Mouse (Mus musculus): ENCODE measurements around the gene Gse1. TPM values are rescaled to one million over a fixed set of nuclear protein-coding genes. Genes with fewer than 3 reads are reported as not detected.

Gene Gse1
- polyA plus RNA-seq, 1 experiment from 2014 or later: 22.6 TPM

DNA sequence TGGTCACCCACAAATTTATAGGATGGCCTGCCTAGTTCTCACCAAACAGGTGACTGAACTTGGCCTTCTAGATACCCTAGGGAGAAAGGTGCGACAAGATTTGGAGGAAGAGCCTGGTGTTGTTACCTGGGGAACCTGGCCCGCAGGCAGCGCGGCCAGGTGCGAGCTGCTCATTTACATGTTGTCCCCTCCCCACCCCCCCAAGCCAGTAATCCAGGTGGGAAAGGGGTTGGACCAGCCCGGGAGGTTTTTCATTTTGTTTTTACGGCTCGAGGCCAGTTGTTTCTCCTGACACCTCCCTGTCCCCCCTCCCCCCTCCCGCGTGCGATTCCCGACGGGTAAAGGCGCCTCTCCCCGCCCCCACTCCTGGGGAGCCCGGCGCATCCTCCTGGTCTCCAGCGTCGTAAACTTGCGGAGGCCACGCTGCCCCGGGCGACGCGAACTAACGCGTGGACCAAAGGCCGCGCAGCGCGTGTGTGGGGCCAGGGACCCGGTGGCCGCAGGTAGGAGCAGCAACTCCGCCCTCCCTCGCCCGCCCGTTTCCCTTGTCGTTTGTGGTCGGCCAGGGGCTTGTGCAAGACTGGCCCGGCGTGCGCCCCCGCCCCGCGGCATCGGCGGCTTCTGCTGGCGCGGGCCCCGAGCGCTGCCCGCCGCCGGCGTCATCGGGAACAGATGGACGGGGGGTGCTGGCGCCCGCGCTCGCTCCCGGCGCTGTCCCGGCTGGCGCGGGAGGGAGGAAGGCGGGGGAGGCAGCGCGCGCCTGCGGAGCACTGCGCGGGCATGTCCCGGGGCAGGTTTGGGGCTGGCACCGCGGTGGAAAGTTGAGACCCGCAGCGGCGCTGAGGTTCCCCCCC is 307.4 kb downstream of the Gse1 start:
- DNase-seq (ENCODE audit: low spot score) (peak; percentile 82), ATAC-seq (peak; percentile 7)
- H3K4me2 ChIP-seq (ENCODE audit: low read length): peak overlapping the region; percentile 98
- H3K4me1 ChIP-seq (ENCODE audit: control insufficient read depth, insufficient read depth, low read length): peaks cover 79% of the 10 kb centered on the region
- under 1% methylated on average over 74 of the region's 79 CpGs for WGBS
- peak overlapping the region; percentile 98 for H3K27ac ChIP-seq (ENCODE audit: low read depth, low read length)
- no peaks in the 10 kb centered on the region for H3K36me3 ChIP-seq (ENCODE audit: control insufficient read depth, insufficient read depth, low read length)
- H3K27me3 ChIP-seq (replicated peaks; ENCODE audit: control insufficient read depth, insufficient read depth, low read length): no peaks in the 10 kb centered on the region
- H3K9ac ChIP-seq (ENCODE audit: low read length): peak overlapping the region; percentile 82
- H3K4me3 ChIP-seq (ENCODE audit: low read depth, low read length): peak overlapping the region; percentile 63
- H3K9me3 ChIP-seq (replicated peaks; ENCODE audit: control insufficient read depth, low read length): no peaks in the 10 kb centered on the region

DNA sequence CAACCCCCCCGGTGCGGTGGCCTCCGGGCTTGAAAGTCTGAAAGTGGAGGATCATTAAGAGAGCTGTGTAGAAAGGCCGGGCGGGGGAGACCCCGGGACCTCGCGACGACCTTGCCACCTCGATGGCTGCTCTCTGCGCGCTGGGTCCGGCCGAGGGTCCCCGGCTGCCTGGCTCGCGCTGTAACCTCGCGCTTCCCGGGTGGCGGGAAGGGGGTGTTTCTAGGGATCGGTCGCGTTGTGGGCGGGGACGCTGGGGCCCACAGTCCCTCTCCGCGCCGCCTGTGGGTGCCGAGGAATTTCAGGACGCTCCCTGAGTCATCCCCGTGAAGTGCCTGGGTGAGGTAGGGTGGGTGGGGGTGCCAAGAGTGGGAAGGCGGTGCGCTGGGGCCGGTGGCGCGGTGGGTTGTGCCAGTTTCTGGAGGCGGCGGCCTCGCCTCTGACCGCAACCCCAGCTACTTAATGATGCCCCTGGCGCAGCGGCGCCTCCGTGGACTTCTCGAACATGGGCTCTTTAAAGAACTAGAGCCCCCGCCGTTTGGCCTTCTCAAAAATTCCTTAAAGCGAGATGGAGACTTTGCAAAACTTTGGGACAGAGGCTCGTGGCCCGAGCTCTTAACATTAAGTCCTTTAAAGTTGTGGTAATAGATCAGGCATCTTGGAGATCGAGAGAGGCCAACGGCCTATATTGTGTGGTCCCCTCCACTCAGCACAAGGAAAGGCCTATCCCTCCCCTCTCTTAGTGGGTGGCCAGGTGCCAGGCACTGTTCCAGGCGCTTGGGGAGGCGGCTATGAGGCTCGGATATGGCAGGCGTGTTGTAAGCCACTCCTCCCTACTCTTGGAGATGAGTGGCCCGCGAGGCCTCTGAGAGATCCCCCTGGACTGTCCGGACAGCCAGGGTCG is 308.3 kb downstream of the Gse1 start:
- DNase-seq (ENCODE audit: low spot score) (peak; percentile 78), ATAC-seq (peak; percentile 22)
- Histone ChIP-seq H3K4me3 (ENCODE audit: low read depth, low read length) (peak overlapping the region; percentile 63), H3K27ac (ENCODE audit: low read depth, low read length) (peak overlapping the region; percentile 98), H3K4me1 (ENCODE audit: control insufficient read depth, insufficient read depth, low read length) (peaks cover 74% of the 10 kb centered on the region), H3K27me3 (replicated peaks; ENCODE audit: control insufficient read depth, insufficient read depth, low read length) (no peaks in the 10 kb centered on the region), H3K9ac (ENCODE audit: low read length) (peak overlapping the region; percentile 82), H3K9me3 (replicated peaks; ENCODE audit: control insufficient read depth, low read length) (no peaks in the 10 kb centered on the region), H3K36me3 (ENCODE audit: control insufficient read depth, insufficient read depth, low read length) (no peaks in the 10 kb centered on the region), H3K4me2 (ENCODE audit: low read length) (peak overlapping the region; percentile 98)
- WGBS: under 1% methylated on average over 59 of the region's 61 CpGs

DNA sequence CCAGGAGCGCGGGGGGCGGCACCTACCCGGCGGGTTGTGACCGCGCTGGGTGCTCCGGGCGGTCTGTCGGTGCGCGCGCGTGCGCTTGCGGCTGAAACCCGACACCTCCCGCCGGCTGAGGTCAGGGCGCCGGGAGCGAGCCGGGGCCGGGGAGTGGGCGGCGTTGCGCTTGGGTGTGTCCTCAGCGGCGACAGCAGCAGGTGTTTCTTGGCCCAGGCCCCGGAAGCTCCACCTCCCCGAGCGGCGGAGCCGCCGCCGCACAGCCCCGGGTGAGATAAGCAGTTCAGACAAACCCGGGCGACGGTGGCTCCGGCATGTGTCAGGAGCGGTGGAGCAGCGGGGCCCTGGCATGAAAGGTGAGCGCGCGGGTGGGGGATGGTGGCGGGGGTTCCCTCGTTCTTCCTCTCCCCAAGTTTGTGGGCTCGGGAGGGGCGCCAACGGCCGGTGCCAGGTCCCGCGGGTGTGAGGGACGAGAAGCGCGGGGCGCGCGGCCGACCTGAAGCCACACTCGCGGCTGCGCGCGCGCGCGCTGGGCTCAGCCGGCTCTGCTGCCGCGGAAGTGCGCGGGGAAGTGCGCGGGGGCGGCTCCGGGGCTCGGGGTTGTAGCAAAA is 309.1 kb downstream of the Gse1 start:
- H3K4me2 ChIP-seq (ENCODE audit: low read length): peak overlapping the region; percentile 98
- no peaks in the 10 kb centered on the region for H3K36me3 ChIP-seq (ENCODE audit: control insufficient read depth, insufficient read depth, low read length)
- H3K9me3 ChIP-seq (replicated peaks; ENCODE audit: control insufficient read depth, low read length): no peaks in the 10 kb centered on the region
- H3K27ac ChIP-seq (ENCODE audit: low read depth, low read length): peak overlapping the region; percentile 98
- no peaks in the 10 kb centered on the region for H3K27me3 ChIP-seq (replicated peaks; ENCODE audit: control insufficient read depth, insufficient read depth, low read length)
- peak overlapping the region; percentile 63 for H3K4me3 ChIP-seq (ENCODE audit: low read depth, low read length)
- ATAC-seq (peak; percentile 24), DNase-seq (ENCODE audit: low spot score) (peak; percentile 83)
- H3K4me1 ChIP-seq (ENCODE audit: control insufficient read depth, insufficient read depth, low read length): peaks cover 70% of the 10 kb centered on the region
- WGBS: 0% methylated on average over 60 of the region's 79 CpGs
- peak overlapping the region; percentile 82 for H3K9ac ChIP-seq (ENCODE audit: low read length)

DNA sequence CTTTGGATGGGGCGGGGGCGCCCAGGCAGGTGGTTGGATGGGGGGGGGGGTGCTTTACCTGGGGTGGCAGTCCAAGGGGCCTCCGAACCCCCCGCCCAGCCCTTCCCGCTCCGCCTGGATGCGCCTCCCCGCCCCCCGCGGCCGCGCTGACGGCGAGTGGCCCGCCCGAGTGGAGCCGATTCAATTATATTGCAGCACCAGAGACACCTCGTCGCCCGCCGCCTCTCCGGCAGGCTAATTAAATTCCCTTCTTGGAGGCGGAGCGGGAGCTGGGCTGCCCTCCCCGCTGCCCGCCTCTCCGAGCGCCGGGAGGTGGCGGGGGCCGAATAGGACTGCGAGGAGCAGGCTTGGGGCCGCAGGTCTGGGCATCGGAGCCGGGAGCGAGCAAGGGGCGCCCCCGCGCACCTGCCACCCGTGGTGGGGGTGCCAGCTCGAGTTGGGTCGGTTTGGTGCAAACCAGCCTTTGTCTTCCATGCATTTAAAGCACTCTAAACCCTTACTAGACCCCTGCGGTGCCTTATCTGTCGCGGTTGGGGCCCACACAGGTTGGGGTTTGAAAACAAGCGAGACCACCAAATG is 309.7 kb downstream of the Gse1 start:
- no peaks in the 10 kb centered on the region for H3K9me3 ChIP-seq (replicated peaks; ENCODE audit: control insufficient read depth, low read length)
- H3K36me3 ChIP-seq (ENCODE audit: control insufficient read depth, insufficient read depth, low read length): no peaks in the 10 kb centered on the region
- H3K4me3 ChIP-seq (ENCODE audit: low read depth, low read length): peak overlapping the region; percentile 63
- peak overlapping the region; percentile 82 for H3K9ac ChIP-seq (ENCODE audit: low read length)
- peak overlapping the region; percentile 98 for H3K4me2 ChIP-seq (ENCODE audit: low read length)
- under 1% methylated on average over 44 of the region's 46 CpGs for WGBS
- H3K27ac ChIP-seq (ENCODE audit: low read depth, low read length): peak overlapping the region; percentile 98
- DNase-seq (ENCODE audit: low spot score) (peak; percentile 92), ATAC-seq (peak; percentile 40)
- H3K4me1 ChIP-seq (ENCODE audit: control insufficient read depth, insufficient read depth, low read length): peaks cover 68% of the 10 kb centered on the region
- H3K27me3 ChIP-seq (replicated peaks; ENCODE audit: control insufficient read depth, insufficient read depth, low read length): no peaks in the 10 kb centered on the region

DNA sequence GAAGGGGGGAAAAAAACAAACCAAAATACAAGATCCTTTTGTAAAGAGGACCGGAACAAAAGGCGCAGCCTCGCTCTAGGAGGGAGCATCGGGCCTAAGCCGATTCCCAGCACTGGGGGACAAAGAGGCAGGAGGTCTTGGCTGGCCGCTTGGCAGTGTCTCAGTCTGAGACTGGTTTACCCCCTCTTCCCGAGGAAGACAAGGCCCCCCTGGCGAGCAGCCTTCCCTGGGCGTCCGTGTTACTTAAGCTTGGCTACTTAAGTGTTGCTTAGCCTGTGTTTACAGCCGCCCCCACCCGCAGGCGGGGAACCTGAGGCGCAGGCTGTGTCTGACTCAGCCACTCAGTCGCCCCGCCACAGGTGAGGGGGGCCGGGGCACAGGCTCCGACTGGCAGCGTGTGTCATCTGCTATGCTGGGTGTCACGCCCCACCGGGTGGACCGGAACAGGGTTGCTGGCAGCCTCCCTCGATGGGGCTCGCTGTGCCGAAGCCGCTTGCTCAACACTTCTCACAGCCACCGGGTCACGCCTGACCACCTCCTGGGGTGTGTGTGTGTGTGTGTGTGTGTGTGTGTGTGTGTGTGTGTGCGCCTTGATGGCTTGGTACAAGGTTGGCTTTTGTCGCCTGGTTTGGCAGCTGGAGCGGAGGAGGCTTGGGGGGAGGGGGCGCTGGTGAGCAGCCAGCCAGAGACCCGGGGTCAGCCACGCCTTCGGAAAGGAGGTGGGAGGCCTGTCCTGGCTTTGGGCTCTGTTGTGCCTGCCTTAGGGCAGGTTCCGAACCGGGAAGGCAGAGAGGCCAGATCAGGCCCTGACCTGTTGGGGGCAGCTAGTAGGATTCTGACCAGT is 310.4 kb downstream of the Gse1 start:
- Histone ChIP-seq H3K9ac (ENCODE audit: low read length) (peak overlapping the region; percentile 82), H3K9me3 (replicated peaks; ENCODE audit: control insufficient read depth, low read length) (no peaks in the 10 kb centered on the region), H3K27me3 (replicated peaks; ENCODE audit: control insufficient read depth, insufficient read depth, low read length) (no peaks in the 10 kb centered on the region), H3K4me3 (ENCODE audit: low read depth, low read length) (peak overlapping the region; percentile 63), H3K27ac (ENCODE audit: low read depth, low read length) (peak overlapping the region; percentile 98), H3K36me3 (ENCODE audit: control insufficient read depth, insufficient read depth, low read length) (no peaks in the 10 kb centered on the region), H3K4me1 (ENCODE audit: control insufficient read depth, insufficient read depth, low read length) (peaks cover 67% of the 10 kb centered on the region), H3K4me2 (ENCODE audit: low read length) (peak overlapping the region; percentile 98)
- ATAC-seq (peak; percentile 25; the same call in 1 of the 2 replicates), DNase-seq (ENCODE audit: low spot score) (peak; percentile 82)
- WGBS: 1% methylated on average over 37 of the region's 37 CpGs

DNA sequence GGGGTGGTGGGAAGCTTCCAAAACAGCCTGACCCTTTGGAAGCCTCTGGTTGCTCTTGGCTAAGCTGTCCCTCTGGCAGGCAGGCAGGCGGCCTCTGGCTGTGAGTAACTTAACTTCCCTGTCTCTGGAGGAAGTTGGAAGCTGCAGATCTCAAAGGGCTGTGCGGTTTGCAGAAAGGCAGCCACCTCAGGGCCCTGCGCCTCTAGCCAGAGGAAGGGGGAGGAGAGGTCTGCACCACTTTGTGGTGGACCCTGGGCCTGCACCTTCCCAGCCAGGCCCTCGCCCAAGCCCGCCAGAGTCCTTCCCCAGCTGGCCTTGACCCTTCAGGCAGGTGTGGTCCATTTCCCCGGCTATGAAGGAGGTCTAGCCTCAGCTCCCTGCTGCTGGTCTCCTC is 311.1 kb downstream of the Gse1 start:
- no peaks in the 10 kb centered on the region for H3K9me3 ChIP-seq (replicated peaks; ENCODE audit: control insufficient read depth, low read length)
- H3K4me2 ChIP-seq (ENCODE audit: low read length): peak overlapping the region; percentile 98
- 45% methylated on average over 5 of the region's 6 CpGs for WGBS
- H3K9ac ChIP-seq (ENCODE audit: low read length): peak overlapping the region; percentile 82
- ATAC-seq (no peak), DNase-seq (ENCODE audit: low spot score) (no peak)
- peak overlapping the region; percentile 63; the same call in 1 of the 2 replicates for H3K4me3 ChIP-seq (ENCODE audit: low read depth, low read length)
- no peaks in the 10 kb centered on the region for H3K36me3 ChIP-seq (ENCODE audit: control insufficient read depth, insufficient read depth, low read length)
- H3K27ac ChIP-seq (ENCODE audit: low read depth, low read length): peak overlapping the region; percentile 98
- H3K27me3 ChIP-seq (replicated peaks; ENCODE audit: control insufficient read depth, insufficient read depth, low read length): no peaks in the 10 kb centered on the region
- H3K4me1 ChIP-seq (ENCODE audit: control insufficient read depth, insufficient read depth, low read length): peaks cover 62% of the 10 kb centered on the region

DNA sequence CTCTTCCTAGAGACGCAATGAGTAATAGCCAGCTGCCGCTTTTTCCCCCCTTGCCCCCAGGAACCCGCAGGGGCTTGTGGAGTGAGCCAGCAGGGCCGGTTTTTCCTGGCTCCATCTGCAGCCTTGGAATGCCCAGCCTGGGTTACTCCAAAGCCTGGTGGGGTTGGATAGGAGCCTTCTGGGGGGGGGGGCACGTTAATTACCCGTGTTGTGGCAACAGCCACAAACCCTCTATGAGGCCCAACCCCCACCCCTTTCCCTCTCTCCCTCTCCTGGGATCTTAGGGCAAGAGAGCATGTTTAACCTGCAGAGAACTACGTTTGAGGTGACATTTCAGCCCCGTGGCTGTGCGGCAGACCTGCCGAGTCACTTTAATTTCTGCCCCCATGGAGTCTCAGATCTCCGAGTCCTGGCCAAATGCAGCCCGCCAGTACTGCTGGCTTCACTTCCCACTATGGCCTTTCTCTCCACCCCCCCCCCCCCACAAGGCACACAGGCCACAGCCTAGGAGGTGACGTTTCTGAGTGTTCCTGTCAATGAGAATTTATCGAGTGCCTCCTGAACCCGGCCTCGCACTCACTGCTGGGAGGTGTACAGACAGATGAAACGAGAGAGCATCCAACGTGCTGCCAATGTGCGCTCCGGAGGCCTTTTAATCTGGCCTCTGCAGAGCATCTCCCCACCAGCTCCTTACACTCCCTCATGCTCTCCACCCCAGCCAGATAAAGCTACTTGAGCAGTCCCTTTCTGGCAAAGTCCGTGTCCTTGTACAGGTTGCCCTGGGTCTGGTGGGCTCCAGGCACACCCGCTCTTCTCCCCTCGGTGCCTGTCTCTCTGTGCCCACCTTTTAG is 311.7 kb downstream of the Gse1 start:
- Histone ChIP-seq H3K9ac (ENCODE audit: low read length) (peak overlapping the region; percentile 82), H3K4me2 (ENCODE audit: low read length) (peak overlapping the region; percentile 98), H3K27ac (ENCODE audit: low read depth, low read length) (peak overlapping the region; percentile 98), H3K36me3 (ENCODE audit: control insufficient read depth, insufficient read depth, low read length) (no peaks in the 10 kb centered on the region), H3K4me1 (ENCODE audit: control insufficient read depth, insufficient read depth, low read length) (peaks cover 56% of the 10 kb centered on the region), H3K9me3 (replicated peaks; ENCODE audit: control insufficient read depth, low read length) (no peaks in the 10 kb centered on the region), H3K27me3 (replicated peaks; ENCODE audit: control insufficient read depth, insufficient read depth, low read length) (no peaks in the 10 kb centered on the region), H3K4me3 (ENCODE audit: low read depth, low read length) (peak overlapping the region; percentile 63; the same call in 1 of the 2 replicates)
- WGBS: 30% methylated on average over 21 of the region's 23 CpGs
- no peak for DNase-seq (ENCODE audit: low spot score)
- ATAC-seq: no peak
